Mouse (Mus musculus) forebrain, embryonic 10.5 days (tissue): ENCODE measurements around the gene Styx. TPM values are rescaled to one million over a fixed set of nuclear protein-coding genes. Genes with fewer than 3 reads are reported as not detected.

Source experiments
- DNase-seq: peaks from one replicate; pipeline ENCODE4 v3.0.0-alpha.2; 2017; ENCODE audit warnings: low spot score; ENCODE audit errors: extremely low spot score
- H3K27ac ChIP-seq: fragments of 300-500 bp; sonication (generic); 2 replicates; pipeline ENCODE4 v1.5.1; 2016; ENCODE audit warnings: mild to moderate bottlenecking
- H3K27me3 ChIP-seq: fragments of 300-500 bp; sonication (generic); 2 replicates; pipeline ENCODE4 v1.6.1; 2016; ENCODE audit warnings: mild to moderate bottlenecking; ENCODE audit not compliant: poor library complexity, severe bottlenecking
- H3K36me3 ChIP-seq: fragments of 300-500 bp; sonication (generic); replicated peaks from 2 replicates; pipeline ENCODE4 v1.6.1; 2016; ENCODE audit warnings: mild to moderate bottlenecking, moderate library complexity
- H3K4me1 ChIP-seq: fragments of 300-500 bp; sonication (generic); 2 replicates; pipeline ENCODE4 v1.6.1; 2016
- H3K4me3 ChIP-seq: fragments of 300-500 bp; sonication (generic); 2 replicates; pipeline ENCODE4 v1.5.1; 2016; ENCODE audit warnings: mild to moderate bottlenecking, moderate library complexity
- H3K9me3 ChIP-seq: fragments of 300-500 bp; sonication (generic); 2 replicates; pipeline ENCODE4 v1.6.1; 2016; ENCODE audit warnings: mild to moderate bottlenecking, moderate library complexity
- WGBS: fragments of 180-500 bp; shearing (Covaris S2); methylation state at CpG from one replicate; pipeline ENCODE4 v1.1.7; 2016; 5-methylcytosine and 5-hydroxymethylcytosine counted together
- polyA plus RNA-seq: library from polyadenylated mRNA; unstranded; fragments of >200 nt; fragmentation: Nextera tagmentation; extraction: Ambion mirVana; gene quantifications from 2 replicates; pipeline ENCODE4 v1.2.1, GENCODE M21; 2016

The Styx gene
- polyA plus RNA-seq, 1 experiment from 2014 or later = 38.2 TPM

DNA sequence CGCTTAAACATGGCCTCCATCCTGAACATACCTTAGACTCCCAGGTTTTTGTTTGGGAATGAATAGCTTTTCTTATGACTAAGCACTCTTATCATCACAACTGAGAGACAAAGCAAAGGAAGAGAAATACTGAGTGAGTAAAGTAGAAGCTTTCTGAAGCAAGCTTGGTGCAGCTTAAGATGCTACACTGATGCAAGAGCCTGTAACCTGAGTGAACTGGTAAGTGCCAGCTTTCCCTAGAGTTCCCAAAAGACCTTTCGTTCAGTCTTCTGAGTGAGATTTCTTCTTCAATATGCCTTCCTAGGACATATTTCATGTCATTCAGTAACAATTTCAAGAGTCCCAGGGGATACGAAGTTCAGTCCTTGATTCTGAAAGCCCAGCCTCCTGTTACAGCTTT lies 29.8 kb upstream of the Styx start:
- H3K4me3 ChIP-seq = no peak overlapping the region
- H3K36me3 ChIP-seq = no peaks in the 10 kb centered on the region
- no peak for DNase-seq
- no peak overlapping the region for H3K27ac ChIP-seq
- 94% methylated on average over 3 of the region's 3 CpGs for WGBS
- no peaks in the 10 kb centered on the region; the same call in 1 of the 2 replicates for H3K27me3 ChIP-seq
- no peaks in the 10 kb centered on the region for H3K9me3 ChIP-seq
- H3K4me1 ChIP-seq = peaks cover 30% of the 10 kb centered on the region

DNA sequence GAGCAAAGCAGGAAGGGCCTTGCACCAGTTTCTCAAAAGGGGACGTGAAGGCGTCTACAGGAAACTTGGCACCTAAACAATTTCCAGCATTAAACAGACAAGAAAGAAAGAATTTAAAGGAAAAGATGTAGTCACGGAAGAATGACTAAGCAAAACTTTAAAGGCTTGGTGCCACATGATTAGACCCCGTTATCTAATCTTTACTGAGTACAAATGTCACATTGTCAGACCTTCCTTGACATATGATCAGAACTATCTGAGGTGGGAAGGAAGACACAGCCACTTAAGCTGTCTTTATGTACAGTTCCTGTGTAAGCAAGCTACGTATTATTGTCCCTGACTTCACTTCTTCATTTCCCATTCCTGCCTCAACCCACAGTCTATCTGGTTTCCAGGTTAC lies 29.3 kb upstream of the Styx start:
- no peak for DNase-seq
- WGBS = 86% methylated on average over 5 of the region's 5 CpGs

DNA sequence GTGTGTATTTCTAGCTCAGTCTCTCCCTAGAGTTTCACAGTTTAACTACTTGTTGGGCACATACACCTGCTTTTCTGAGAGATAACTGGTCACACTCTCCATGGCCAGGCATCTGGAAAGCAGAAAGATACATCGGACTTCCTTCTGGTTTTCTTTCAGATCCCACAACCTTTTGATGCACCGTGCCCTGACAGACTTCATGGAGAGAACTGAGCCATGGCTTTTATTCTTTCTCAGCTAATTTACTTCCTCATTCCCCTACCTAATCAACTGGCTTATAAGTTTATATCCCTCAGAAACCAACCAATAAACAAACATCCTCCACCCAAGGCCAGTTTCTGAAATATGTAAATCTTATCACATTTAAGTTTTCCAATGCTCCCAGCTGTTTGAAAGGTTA lies 28.4 kb upstream of the Styx start:
- H3K27ac ChIP-seq = no peak overlapping the region
- H3K27me3 ChIP-seq = no peaks in the 10 kb centered on the region; the same call in 1 of the 2 replicates
- H3K36me3 ChIP-seq = no peaks in the 10 kb centered on the region
- H3K4me3 ChIP-seq = no peak overlapping the region
- H3K4me1 ChIP-seq = peaks cover 19% of the 10 kb centered on the region
- 91% methylated on average over 2 of the region's 2 CpGs for WGBS
- H3K9me3 ChIP-seq = no peaks in the 10 kb centered on the region
- DNase-seq = no peak

More for the DNA sequence above, 29.3 kb upstream of the Styx start:
- H3K36me3 ChIP-seq = no peaks in the 10 kb centered on the region
- H3K27ac ChIP-seq = no peak overlapping the region
- no peaks in the 10 kb centered on the region for H3K9me3 ChIP-seq
- no peaks in the 10 kb centered on the region; the same call in 1 of the 2 replicates for H3K27me3 ChIP-seq
- H3K4me1 ChIP-seq = peaks cover 25% of the 10 kb centered on the region
- no peak overlapping the region for H3K4me3 ChIP-seq

DNA sequence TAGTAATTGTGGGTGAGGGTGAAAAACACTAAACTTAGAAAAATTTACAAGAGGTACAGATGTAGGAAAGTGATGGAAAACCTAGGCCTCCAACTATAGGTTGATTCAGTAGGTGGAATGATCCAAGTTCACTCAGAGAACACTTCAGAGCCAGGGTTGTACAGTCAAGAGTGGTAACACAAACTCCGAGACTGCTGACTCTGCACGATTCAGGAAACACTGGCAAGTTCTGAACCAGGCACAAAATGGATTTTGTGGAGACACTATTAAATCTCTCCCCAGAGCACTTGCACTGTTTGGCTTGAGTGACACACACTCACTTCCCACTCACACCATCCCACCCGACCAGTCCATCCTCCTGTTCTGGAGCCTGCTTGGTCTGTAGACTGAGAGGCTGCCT lies 27.6 kb upstream of the Styx start:
- H3K9me3 ChIP-seq = no peaks in the 10 kb centered on the region
- H3K27ac ChIP-seq = no peak overlapping the region
- no peak overlapping the region for H3K4me3 ChIP-seq
- WGBS = 89% methylated on average over 3 of the region's 3 CpGs
- no peaks in the 10 kb centered on the region; the same call in 1 of the 2 replicates for H3K27me3 ChIP-seq
- peaks cover 11% of the 10 kb centered on the region for H3K4me1 ChIP-seq
- DNase-seq = no peak
- no peaks in the 10 kb centered on the region for H3K36me3 ChIP-seq

DNA sequence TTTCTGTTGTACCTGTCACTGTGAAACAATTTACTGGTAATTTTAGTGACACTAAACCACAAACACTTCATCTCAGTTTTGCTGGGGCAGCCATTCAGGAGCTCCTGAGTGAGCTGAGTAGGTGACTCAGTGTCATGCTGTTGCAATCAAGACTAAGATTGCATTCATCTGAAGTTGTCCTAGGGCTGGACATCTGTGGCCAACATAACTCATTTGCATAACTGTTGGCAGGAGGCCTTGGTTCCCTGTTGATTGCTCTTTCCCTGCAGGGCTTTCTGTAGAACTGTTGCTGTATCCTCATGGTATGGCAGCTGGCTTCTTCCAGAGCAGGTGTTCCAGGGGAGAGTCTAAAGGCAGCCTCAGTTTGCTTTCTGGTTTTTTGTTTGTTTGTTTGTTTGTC lies 25.4 kb upstream of the Styx start:
- Histone ChIP-seq H3K36me3 (no peaks in the 10 kb centered on the region), H3K9me3 (no peaks in the 10 kb centered on the region), H3K27ac (no peak overlapping the region), H3K27me3 (no peaks in the 10 kb centered on the region), H3K4me1 (peaks cover 4% of the 10 kb centered on the region; the same call in 1 of the 2 replicates), H3K4me3 (no peak overlapping the region)
- DNase-seq = no peak

DNA sequence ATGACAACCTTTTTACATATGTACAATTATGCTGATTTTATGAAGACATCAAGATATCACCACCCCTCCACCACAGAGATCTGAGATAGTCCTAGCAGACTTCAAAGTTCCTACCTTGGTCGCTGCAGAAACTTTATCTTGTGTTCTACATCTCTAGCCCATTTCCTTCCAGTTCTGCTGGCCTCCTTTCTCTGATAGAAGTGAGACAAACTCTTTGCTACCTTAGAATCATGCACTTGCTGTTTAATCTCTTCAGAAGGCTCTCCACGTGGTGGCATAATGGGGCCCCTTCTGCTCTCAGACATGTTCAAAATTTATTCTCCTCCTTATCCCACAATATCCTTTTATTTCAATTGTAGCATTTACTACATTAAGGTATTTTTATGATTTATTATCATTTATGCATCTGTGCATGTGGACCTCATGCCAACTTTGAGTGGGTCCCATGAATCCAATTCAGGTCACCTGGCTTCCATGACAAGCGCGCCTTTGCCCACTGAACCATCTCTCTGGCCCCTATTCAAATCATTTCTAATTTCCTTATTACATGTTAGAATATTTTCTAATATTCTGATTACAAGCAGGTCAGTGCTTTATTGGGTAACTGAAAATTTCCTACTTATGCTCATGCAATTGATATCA lies 22.7 kb upstream of the Styx start:
- Histone ChIP-seq H3K27ac (no peak overlapping the region), H3K4me3 (no peak overlapping the region), H3K36me3 (peaks cover 23% of the 10 kb centered on the region), H3K27me3 (no peaks in the 10 kb centered on the region), H3K4me1 (peaks cover 14% of the 10 kb centered on the region), H3K9me3 (no peaks in the 10 kb centered on the region)
- DNase-seq = no peak
- WGBS = 90% methylated on average over 4 of the region's 4 CpGs

DNA sequence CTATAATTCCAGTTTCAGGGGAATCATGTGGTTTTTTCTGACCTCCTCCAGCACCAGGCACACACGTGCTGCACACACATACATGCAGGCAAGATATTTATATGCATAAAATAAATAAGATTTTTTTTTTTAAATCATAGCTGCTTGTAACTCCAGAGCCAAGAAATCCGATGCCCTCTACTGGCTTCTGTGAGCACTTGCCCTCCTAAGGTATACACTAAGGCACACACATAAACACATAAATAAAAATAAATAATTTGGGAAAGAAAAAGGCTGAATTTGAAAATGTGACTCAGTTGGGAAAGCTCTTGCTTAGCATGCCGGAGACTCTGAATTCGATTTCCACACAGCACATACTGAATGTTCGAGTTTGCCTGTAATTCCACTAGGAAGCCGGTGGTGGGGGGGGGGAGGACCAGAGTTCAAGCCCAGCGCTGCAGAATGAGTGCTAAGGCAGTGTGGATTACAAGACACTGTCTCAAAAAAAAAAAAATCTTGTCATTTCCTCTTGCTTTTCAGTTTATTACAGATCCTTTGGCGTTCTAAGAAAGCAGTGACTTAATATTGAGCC lies 21.8 kb upstream of the Styx start:
- DNase-seq = no peak
- WGBS = 15% methylated on average over 8 of the region's 8 CpGs
- H3K27me3 ChIP-seq = no peaks in the 10 kb centered on the region
- H3K9me3 ChIP-seq = no peaks in the 10 kb centered on the region
- peaks cover 32% of the 10 kb centered on the region for H3K36me3 ChIP-seq
- peak overlapping the region; percentile 94 for H3K4me3 ChIP-seq
- H3K27ac ChIP-seq = peak overlapping the region; percentile 97
- peaks cover 14% of the 10 kb centered on the region for H3K4me1 ChIP-seq

DNA sequence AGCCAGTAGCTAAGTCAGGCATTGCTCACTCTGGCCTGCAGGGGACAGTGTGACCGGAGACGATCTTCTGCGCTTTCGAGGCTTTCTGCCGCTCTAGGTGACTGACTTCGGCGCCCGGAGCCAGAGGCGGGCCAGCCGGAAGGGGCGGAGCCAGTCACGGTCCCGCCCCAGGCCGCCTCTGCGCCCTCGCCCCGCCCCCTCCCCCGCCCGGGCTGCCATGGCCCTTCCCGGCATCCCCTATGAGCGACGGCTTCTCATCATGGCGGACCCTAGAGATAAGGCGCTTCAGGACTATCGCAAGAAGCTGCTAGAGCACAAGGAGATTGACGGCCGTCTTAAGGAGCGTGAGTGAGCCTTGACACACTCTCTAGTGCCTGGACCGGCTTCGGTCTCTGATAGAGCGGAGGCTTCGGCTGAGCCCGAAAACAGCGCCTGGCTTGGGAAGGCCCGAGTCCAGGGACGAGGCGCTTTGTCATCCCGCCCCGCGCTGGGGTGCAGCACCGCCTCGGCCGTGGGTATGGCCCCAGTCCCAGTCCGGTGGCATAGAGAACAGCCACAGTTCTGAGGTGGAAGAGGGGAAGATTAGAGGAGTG lies 21.2 kb upstream of the Styx start, which contains the start of gene Psmc6:
TSS of gene Psmc6 (plus strand) at position 200 of the 593 bp plus-strand sequence.
- no peaks in the 10 kb centered on the region for H3K9me3 ChIP-seq
- under 1% methylated on average over 44 of the region's 44 CpGs for WGBS

DNA sequence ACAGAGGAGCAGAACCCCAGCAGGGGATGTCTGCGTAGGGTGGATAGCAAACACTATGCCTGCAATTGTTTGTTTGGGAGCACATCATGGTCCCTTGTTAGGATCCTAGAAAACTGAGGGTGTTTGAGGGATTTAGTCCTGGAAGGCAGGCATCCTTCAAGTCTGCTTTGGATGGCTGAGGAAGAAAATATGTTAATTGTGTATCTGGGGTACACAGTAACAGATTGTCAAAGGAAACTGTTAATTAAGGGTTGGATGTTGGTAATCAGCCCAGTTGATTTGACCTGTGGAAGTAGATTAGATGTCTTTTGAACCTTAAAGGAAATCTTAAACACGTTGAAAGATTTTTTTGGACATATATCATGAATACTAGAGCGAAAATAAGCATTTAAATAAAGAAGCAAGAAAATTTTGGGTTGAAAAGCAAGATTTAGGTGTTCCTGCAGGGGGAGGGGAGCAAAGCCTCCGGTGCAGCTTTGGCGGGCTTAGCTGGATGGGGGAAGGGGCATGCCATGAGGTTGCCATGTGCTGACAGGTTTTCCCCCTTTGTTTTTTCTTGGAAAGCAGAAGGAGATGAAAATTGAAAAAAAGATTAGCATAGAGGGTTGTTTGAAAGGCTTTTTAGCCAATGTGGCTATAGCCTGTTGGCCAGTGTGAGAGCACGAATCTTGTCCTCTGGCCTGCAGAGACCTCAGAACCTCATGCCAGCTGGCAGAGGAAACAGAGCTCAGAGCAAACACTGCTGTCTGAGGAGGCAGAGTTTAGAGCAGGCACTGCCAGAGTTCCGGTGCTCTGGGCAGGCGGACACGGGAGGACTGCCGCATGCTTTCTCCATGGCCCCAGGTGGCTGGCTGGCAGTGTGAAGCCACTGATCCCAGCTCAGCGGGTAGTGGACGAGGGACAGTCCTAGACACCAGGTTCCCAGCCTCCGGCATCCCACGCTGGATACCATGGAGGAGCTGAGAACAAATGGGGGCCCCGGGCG lies 13.6 kb downstream of the Styx start:
- WGBS = 81% methylated on average over 16 of the region's 16 CpGs
- Histone ChIP-seq H3K4me1 (peaks cover 16% of the 10 kb centered on the region), H3K9me3 (peaks cover 2% of the 10 kb centered on the region), H3K27me3 (no peaks in the 10 kb centered on the region), H3K4me3 (no peak overlapping the region), H3K27ac (peak overlapping the region; percentile 70), H3K36me3 (peaks cover 58% of the 10 kb centered on the region)
- no peak for DNase-seq

More for the DNA sequence above, 21.2 kb upstream of the Styx start, which contains the start of gene Psmc6:
- DNase-seq = peak; percentile 90
- H3K36me3 ChIP-seq = peaks cover 38% of the 10 kb centered on the region
- no peaks in the 10 kb centered on the region for H3K27me3 ChIP-seq
- peak within 1 kb of the TSS; percentile 97 for H3K27ac ChIP-seq
- peak within 1 kb of the TSS; percentile 94 for H3K4me3 ChIP-seq
- peaks cover 14% of the 10 kb centered on the region for H3K4me1 ChIP-seq

DNA sequence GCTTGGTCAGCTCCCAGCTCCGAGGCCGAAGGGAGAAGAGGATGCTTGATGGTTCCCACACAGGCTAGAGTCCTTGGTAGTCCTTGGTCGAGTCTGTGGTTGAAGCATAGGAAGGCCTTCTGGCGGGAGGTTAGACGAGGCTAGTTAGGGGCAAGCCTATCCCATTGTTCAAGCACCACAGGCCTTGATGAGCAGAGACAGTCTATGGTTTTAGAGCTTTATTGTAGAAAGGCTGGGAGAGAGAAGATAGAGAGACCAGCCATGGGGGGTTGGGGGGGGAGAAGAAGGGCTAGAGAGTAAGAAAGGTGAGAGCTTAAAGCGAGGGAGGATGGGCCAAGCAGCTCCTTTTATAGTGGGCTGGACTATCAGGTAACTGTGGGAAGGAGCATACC lies 14.3 kb downstream of the Styx start:
- Histone ChIP-seq H3K4me3 (no peak overlapping the region), H3K27me3 (no peaks in the 10 kb centered on the region), H3K36me3 (peaks cover 61% of the 10 kb centered on the region), H3K9me3 (peaks cover 7% of the 10 kb centered on the region), H3K4me1 (peaks cover 16% of the 10 kb centered on the region), H3K27ac (peak overlapping the region; percentile 70)
- 86% methylated on average over 6 of the region's 6 CpGs for WGBS
- no peak for DNase-seq

DNA sequence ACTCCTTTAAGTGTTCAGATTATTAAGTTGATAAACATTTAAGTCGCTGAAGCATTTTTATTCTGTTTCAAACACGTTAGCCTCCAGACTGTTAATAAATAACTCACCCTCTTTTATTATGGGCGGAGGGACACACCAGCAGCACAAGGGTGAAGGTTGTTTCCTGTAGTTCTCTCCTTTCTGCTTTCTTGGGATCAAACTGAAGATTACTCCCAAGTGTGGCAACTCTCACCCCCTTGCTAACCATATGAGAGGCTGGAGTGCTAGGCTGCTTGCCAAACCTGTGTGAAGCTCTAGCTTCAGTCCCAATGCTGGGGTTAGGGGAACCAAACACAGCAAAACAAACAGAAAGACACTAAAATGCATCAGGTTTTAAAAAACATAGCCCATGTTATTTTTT lies 27.9 kb downstream of the Styx start:
- Histone ChIP-seq H3K36me3 (peaks cover 50% of the 10 kb centered on the region), H3K27me3 (no peaks in the 10 kb centered on the region), H3K9me3 (no peaks in the 10 kb centered on the region), H3K4me1 (no peaks in the 10 kb centered on the region), H3K4me3 (no peak overlapping the region), H3K27ac (no peak overlapping the region)
- WGBS = 94% methylated on average over 3 of the region's 3 CpGs
- DNase-seq = no peak

DNA sequence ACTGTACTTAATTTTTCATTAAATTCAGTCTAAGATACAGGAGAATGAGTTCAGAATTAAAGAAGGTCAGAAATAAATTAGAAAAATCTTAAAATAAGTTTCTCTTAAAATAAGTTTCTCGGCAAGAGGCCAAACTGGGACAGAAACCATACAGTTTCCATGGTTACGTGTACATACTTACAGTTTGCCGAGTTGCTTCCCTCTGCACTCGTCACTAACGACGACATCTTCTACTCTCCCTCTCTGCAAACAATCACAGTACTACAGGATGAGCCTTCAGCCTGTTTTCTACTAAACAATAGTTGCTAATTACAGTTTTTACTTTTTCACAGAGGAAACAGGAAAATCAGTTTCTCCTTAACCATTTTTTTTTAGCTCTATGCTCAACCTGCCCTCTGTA lies 29.9 kb downstream of the Styx start:
- Histone ChIP-seq H3K9me3 (no peaks in the 10 kb centered on the region), H3K27me3 (no peaks in the 10 kb centered on the region), H3K4me3 (no peak overlapping the region), H3K4me1 (no peaks in the 10 kb centered on the region), H3K27ac (no peak overlapping the region), H3K36me3 (peaks cover 50% of the 10 kb centered on the region)
- 91% methylated on average over 6 of the region's 6 CpGs for WGBS
- DNase-seq = no peak
